Mouse (Mus musculus) bone marrow macrophage, adult 2 months (primary cell): ENCODE data around the gene Gpx3.

ENCODE experiments used
- CTCF ChIP-seq: IDR thresholded peaks from 2 replicates; pipeline ENCODE4 v1.5.1; 2012; ENCODE audit warnings: low read depth, mild to moderate bottlenecking, low read length, moderate library complexity
- POLR2A ChIP-seq: IDR thresholded peaks from 2 replicates; pipeline ENCODE4 v1.6.1; 2012; ENCODE audit warnings: mild to moderate bottlenecking, low read depth, low read length, borderline replicate concordance

GRCm38 (mm10) chr11:54910081-54910665 lies 7.9 kb downstream of the Gpx3 start:
- TF ChIP-seq CTCF: no peak
- TF ChIP-seq POLR2A: no peak
